Mouse (Mus musculus): ENCODE data around the gene Ctnnd2. TPM values are rescaled to one million over a fixed set of nuclear protein-coding genes. Genes with fewer than 3 reads are reported as not detected.

Ctnnd2 gene
- total and polyA plus RNA-seq, 2 experiments from 2014 or later = not detected

- Histone ChIP-seq H3K36me3 (replicated peaks; ENCODE audit: control insufficient read depth, insufficient read depth, low read length) (no peaks in the 10 kb centered on the region), H3K9me3 (replicated peaks; ENCODE audit: control insufficient read depth, low read length) (no peaks in the 10 kb centered on the region), H3K27me3 (ENCODE audit: control insufficient read depth, insufficient read depth, low read length) (no peaks in the 10 kb centered on the region), H3K4me2 (ENCODE audit: low read depth, low read length) (no peak overlapping the region), H3K4me3 (ENCODE audit: low read depth, low read length) (no peak overlapping the region), H3K9ac (replicated peaks; ENCODE audit: low read depth, low read length) (no peak overlapping the region), H3K4me1 (ENCODE audit: control insufficient read depth, insufficient read depth) (no peaks in the 10 kb centered on the region), H3K27ac (ENCODE audit: low read depth) (no peak overlapping the region)
- 38% methylated on average over 2 of the region's 2 CpGs for WGBS
- TF ChIP-seq CTCF (IDR thresholded peaks at IDR 0.05; ENCODE audit: low read depth) (no peak), EP300 (IDR thresholded peaks at IDR 0.05; ENCODE audit: low read depth) (no peak)
- DNase-seq (ENCODE audit: low spot score) = no peak
- ATAC-seq (ENCODE audit: insufficient read depth, low read depth) = no peak
Measured at GRCm38 (mm10) chr15:30908027-30908426, 735.6 kb downstream of the Ctnnd2 start.

- WGBS = 62% methylated on average over 5 of the region's 5 CpGs
- Histone ChIP-seq H3K4me3 (ENCODE audit: low read depth, low read length) (no peak overlapping the region), H3K27ac (ENCODE audit: low read depth) (no peak overlapping the region), H3K27me3 (ENCODE audit: control insufficient read depth, insufficient read depth, low read length) (no peaks in the 10 kb centered on the region), H3K9ac (replicated peaks; ENCODE audit: low read depth, low read length) (no peak overlapping the region), H3K4me2 (ENCODE audit: low read depth, low read length) (no peak overlapping the region), H3K36me3 (replicated peaks; ENCODE audit: control insufficient read depth, insufficient read depth, low read length) (no peaks in the 10 kb centered on the region), H3K9me3 (replicated peaks; ENCODE audit: control insufficient read depth, low read length) (no peaks in the 10 kb centered on the region), H3K4me1 (ENCODE audit: control insufficient read depth, insufficient read depth) (no peaks in the 10 kb centered on the region)
- ATAC-seq (ENCODE audit: insufficient read depth, low read depth) = no peak
- DNase-seq (ENCODE audit: low spot score) = no peak
- TF ChIP-seq CTCF (IDR thresholded peaks at IDR 0.05; ENCODE audit: low read depth) (no peak), EP300 (IDR thresholded peaks at IDR 0.05; ENCODE audit: low read depth) (no peak)
Measured at GRCm38 (mm10) chr15:30913360-30913759, 741.0 kb downstream of the Ctnnd2 start.

- Histone ChIP-seq H3K4me3 (ENCODE audit: low read depth, low read length) (no peak overlapping the region), H3K36me3 (replicated peaks; ENCODE audit: control insufficient read depth, insufficient read depth, low read length) (no peaks in the 10 kb centered on the region), H3K9ac (replicated peaks; ENCODE audit: low read depth, low read length) (no peak overlapping the region), H3K9me3 (replicated peaks; ENCODE audit: control insufficient read depth, low read length) (no peaks in the 10 kb centered on the region), H3K27me3 (ENCODE audit: control insufficient read depth, insufficient read depth, low read length) (no peaks in the 10 kb centered on the region), H3K4me1 (ENCODE audit: control insufficient read depth, insufficient read depth) (no peaks in the 10 kb centered on the region), H3K27ac (ENCODE audit: low read depth) (no peak overlapping the region), H3K4me2 (ENCODE audit: low read depth, low read length) (no peak overlapping the region)
- DNase-seq (ENCODE audit: low spot score) (peak; percentile 6), ATAC-seq (ENCODE audit: insufficient read depth, low read depth) (no peak)
- TF ChIP-seq CTCF (IDR thresholded peaks at IDR 0.05; ENCODE audit: low read depth) (no peak), EP300 (IDR thresholded peaks at IDR 0.05; ENCODE audit: low read depth) (no peak)
- WGBS = 64% methylated on average over 5 of the region's 5 CpGs
Measured at GRCm38 (mm10) chr15:30925838-30926237, 753.4 kb downstream of the Ctnnd2 start.

GRCm38 (mm10) chr15:30927632-30928031 lies 755.2 kb downstream of the Ctnnd2 start:
- no peak overlapping the region for H3K4me2 ChIP-seq (ENCODE audit: low read depth, low read length)
- no peak overlapping the region for H3K9ac ChIP-seq (replicated peaks; ENCODE audit: low read depth, low read length)
- H3K27me3 ChIP-seq (ENCODE audit: control insufficient read depth, insufficient read depth, low read length) = no peaks in the 10 kb centered on the region
- 47% methylated on average over 7 of the region's 7 CpGs for WGBS
- no peaks in the 10 kb centered on the region for H3K36me3 ChIP-seq (replicated peaks; ENCODE audit: control insufficient read depth, insufficient read depth, low read length)
- no peaks in the 10 kb centered on the region for H3K4me1 ChIP-seq (ENCODE audit: control insufficient read depth, insufficient read depth)
- no peaks in the 10 kb centered on the region for H3K9me3 ChIP-seq (replicated peaks; ENCODE audit: control insufficient read depth, low read length)
- no peak overlapping the region for H3K4me3 ChIP-seq (ENCODE audit: low read depth, low read length)
- DNase-seq (ENCODE audit: low spot score) (peak; percentile 29), ATAC-seq (ENCODE audit: insufficient read depth, low read depth) (no peak)
- no peak overlapping the region for H3K27ac ChIP-seq (ENCODE audit: low read depth)
- TF ChIP-seq CTCF (IDR thresholded peaks at IDR 0.05; ENCODE audit: low read depth) = peak; percentile 55
- TF ChIP-seq EP300 (IDR thresholded peaks at IDR 0.05; ENCODE audit: low read depth) = no peak

GRCm38 (mm10) chr15:30931906-30932305 lies 759.5 kb downstream of the Ctnnd2 start:
- Histone ChIP-seq H3K27me3 (ENCODE audit: control insufficient read depth, insufficient read depth, low read length) (no peaks in the 10 kb centered on the region), H3K4me1 (ENCODE audit: control insufficient read depth, insufficient read depth) (no peaks in the 10 kb centered on the region), H3K9ac (replicated peaks; ENCODE audit: low read depth, low read length) (no peak overlapping the region), H3K4me3 (ENCODE audit: low read depth, low read length) (no peak overlapping the region), H3K36me3 (replicated peaks; ENCODE audit: control insufficient read depth, insufficient read depth, low read length) (no peaks in the 10 kb centered on the region), H3K27ac (ENCODE audit: low read depth) (no peak overlapping the region), H3K9me3 (replicated peaks; ENCODE audit: control insufficient read depth, low read length) (no peaks in the 10 kb centered on the region), H3K4me2 (ENCODE audit: low read depth, low read length) (no peak overlapping the region)
- DNase-seq (ENCODE audit: low spot score) (no peak), ATAC-seq (ENCODE audit: insufficient read depth, low read depth) (no peak)
- TF ChIP-seq EP300 (IDR thresholded peaks at IDR 0.05; ENCODE audit: low read depth) (no peak), CTCF (IDR thresholded peaks at IDR 0.05; ENCODE audit: low read depth) (no peak)
- WGBS = 79% methylated on average over 5 of the region's 5 CpGs

GRCm38 (mm10) chr15:30945863-30946262 lies 773.5 kb downstream of the Ctnnd2 start:
- 0 out of 2 replicates have a peak, but pooled peaks cover 5% of the 10 kb centered on the region for H3K4me1 ChIP-seq (ENCODE audit: control insufficient read depth, insufficient read depth)
- TF ChIP-seq CTCF (IDR thresholded peaks at IDR 0.05; ENCODE audit: low read depth) (no peak), EP300 (IDR thresholded peaks at IDR 0.05; ENCODE audit: low read depth) (no peak)
- ATAC-seq (ENCODE audit: insufficient read depth, low read depth) = no peak
- no peak overlapping the region for H3K4me2 ChIP-seq (ENCODE audit: low read depth, low read length)
- no peaks in the 10 kb centered on the region for H3K27me3 ChIP-seq (ENCODE audit: control insufficient read depth, insufficient read depth, low read length)
- H3K27ac ChIP-seq (ENCODE audit: low read depth) = no peak overlapping the region
- no peaks in the 10 kb centered on the region for H3K9me3 ChIP-seq (replicated peaks; ENCODE audit: control insufficient read depth, low read length)
- no peak overlapping the region for H3K9ac ChIP-seq (replicated peaks; ENCODE audit: low read depth, low read length)
- H3K4me3 ChIP-seq (ENCODE audit: low read depth, low read length) = no peak overlapping the region
- 0% methylated on average over 1 of the region's 1 CpGs for WGBS
- no peaks in the 10 kb centered on the region for H3K36me3 ChIP-seq (replicated peaks; ENCODE audit: control insufficient read depth, insufficient read depth, low read length)
- no peak for DNase-seq (ENCODE audit: low spot score)

All from heart, postnatal 0 days (tissue).